Mouse (Mus musculus) mouse trophoblast stem cell (cell line): ENCODE results near the gene Smad9.

Source experiments
- in situ Hi-C, 2 experiments: fragments of 300-500 bp; cut with MseI, MboI; formaldehyde crosslinking; loops; 2 replicates in 1 of 2; 3 replicates in 1 of 2; pipeline ENCODE4 v1.15.1; 2025

Smad9 gene

GRCm38 (mm10) chr3:54755145-54756041, at the start of gene Smad9:
Smad9 (plus strand) TSS chr3:54755582.
- in situ Hi-C loops: no loop called here

- in situ Hi-C loops: no loop called here
These were observed 46.4 kb upstream of the Smad9 start for GRCm38 (mm10) chr3:54708972-54709371.

GRCm38 (mm10) chr3:54714253-54714652, 41.1 kb upstream of the Smad9 start, which contains the start of gene Gm21958:
Gm21958 (minus strand) TSS chr3:54714353.
- in situ Hi-C loops: no loop called here

GRCm38 (mm10) chr3:54715461-54715860, 39.9 kb upstream of the Smad9 start:
- in situ Hi-C loops: no loop called here

- in situ Hi-C loops: no loop called here
These were observed 38.0 kb upstream of the Smad9 start for GRCm38 (mm10) chr3:54717348-54717747.

GRCm38 (mm10) chr3:54718947-54719346, 36.4 kb upstream of the Smad9 start:
- in situ Hi-C loops: no loop called here

GRCm38 (mm10) chr3:54723741-54724500, 31.5 kb upstream of the Smad9 start:
- in situ Hi-C loops: no loop called here

GRCm38 (mm10) chr3:54725344-54725743, 30.0 kb upstream of the Smad9 start:
- in situ Hi-C loops: no loop called here

- in situ Hi-C loops: no loop called here
These were observed 27.8 kb upstream of the Smad9 start for GRCm38 (mm10) chr3:54727588-54727987.

- in situ Hi-C loops: no loop called here
These were observed 27.3 kb upstream of the Smad9 start for GRCm38 (mm10) chr3:54728100-54728499.

- in situ Hi-C loops: no loop called here
These were observed 23.7 kb upstream of the Smad9 start for GRCm38 (mm10) chr3:54731626-54732150.

- in situ Hi-C loops: no loop called here
These were observed 23.0 kb upstream of the Smad9 start for GRCm38 (mm10) chr3:54732371-54732770.

GRCm38 (mm10) chr3:54734411-54735246, 20.8 kb upstream of the Smad9 start:
- in situ Hi-C loops: no loop called here

GRCm38 (mm10) chr3:54735247-54736046, 19.9 kb upstream of the Smad9 start, which contains the start of the genes Exosc8 and Alg5:
Exosc8 (minus strand) TSS chr3:54735393.
Alg5 (plus strand) TSS chr3:54735539.
- in situ Hi-C loops: no loop called here

- in situ Hi-C loops: no loop called here
These were observed 19.1 kb upstream of the Smad9 start for GRCm38 (mm10) chr3:54736101-54736927.

- in situ Hi-C loops: no loop called here
These were observed 18.1 kb upstream of the Smad9 start for GRCm38 (mm10) chr3:54737317-54737716.

GRCm38 (mm10) chr3:54741965-54742364, 13.4 kb upstream of the Smad9 start:
- in situ Hi-C loops: no loop called here

GRCm38 (mm10) chr3:54745799-54746198, 9.6 kb upstream of the Smad9 start:
- in situ Hi-C loops: no loop called here

- in situ Hi-C loops: no loop called here
These were observed 2.0 kb upstream of the Smad9 start for GRCm38 (mm10) chr3:54753411-54753810.

- in situ Hi-C loops: no loop called here
These were observed 676 bp downstream of the Smad9 start for GRCm38 (mm10) chr3:54756058-54756457.
